Mouse (Mus musculus): Measurements from ENCODE around the gene H2afb1. TPM values are rescaled to one million over a fixed set of nuclear protein-coding genes. Genes with fewer than 3 reads are reported as not detected.
"Not testable (repeated sequence)": the region's sequence is repeated elsewhere in the genome, so short reads cannot be mapped to it uniquely, and the experiment has no call there.

The H2afb1 gene
- not detected for polyA plus RNA-seq (2017; shearing (Covaris generic))

GRCm38 (mm10) chrX:117014457-117014856 lies at the start of gene H2afb1:
Gene H2afb1, plus strand, starts transcription at chrX:117014757.
- ATAC-seq = not testable (repeated sequence)

- ATAC-seq = no peak
These were observed 21.5 kb downstream of the H2afb1 start for GRCm38 (mm10) chrX:117036085-117036484.
